Mouse (Mus musculus): ENCODE results near the gene Kdf1. TPM values are rescaled to one million over a fixed set of nuclear protein-coding genes. Genes with fewer than 3 reads are reported as not detected.
A peak's percentile ranks its signal among the peaks of the same experiment; 100 is the strongest.

Kdf1 gene
- polyA plus RNA-seq, 1 experiment: not detected

DNA sequence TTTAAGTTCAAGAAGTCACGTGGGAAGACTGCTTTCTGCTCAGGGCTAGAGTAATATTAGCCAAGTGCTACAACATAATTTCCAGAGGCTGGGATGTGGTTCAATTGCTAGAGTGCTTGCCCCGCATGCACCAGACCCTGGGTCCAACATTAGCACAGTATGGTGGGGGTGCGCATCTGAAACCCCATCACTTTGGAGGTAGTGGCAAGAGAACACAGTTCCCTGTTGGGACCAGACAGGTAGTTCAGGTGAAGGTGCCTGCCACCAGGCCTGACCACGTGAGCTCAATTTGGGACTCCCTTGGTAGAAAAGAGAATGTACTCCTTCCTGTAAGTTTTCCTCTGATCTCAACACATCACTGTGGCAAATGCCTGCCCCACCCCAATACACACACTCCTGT is 23.9 kb upstream of the Kdf1 start:
- Histone ChIP-seq H3K4me3 (ENCODE audit: insufficient read depth, low read length) (no peak overlapping the region), H3K4me1 (ENCODE audit: control insufficient read depth, insufficient read depth, low read length) (peaks cover 11% of the 10 kb centered on the region), H3K27ac (ENCODE audit: insufficient read depth, low read length) (no peak overlapping the region)
- TF ChIP-seq POLR2A (IDR thresholded peaks at IDR 0.05; ENCODE audit: low read depth, low read length) (no peak), CTCF (IDR thresholded peaks at IDR 0.05; ENCODE audit: borderline replicate concordance, insufficient read depth, low read length) (no peak)

DNA sequence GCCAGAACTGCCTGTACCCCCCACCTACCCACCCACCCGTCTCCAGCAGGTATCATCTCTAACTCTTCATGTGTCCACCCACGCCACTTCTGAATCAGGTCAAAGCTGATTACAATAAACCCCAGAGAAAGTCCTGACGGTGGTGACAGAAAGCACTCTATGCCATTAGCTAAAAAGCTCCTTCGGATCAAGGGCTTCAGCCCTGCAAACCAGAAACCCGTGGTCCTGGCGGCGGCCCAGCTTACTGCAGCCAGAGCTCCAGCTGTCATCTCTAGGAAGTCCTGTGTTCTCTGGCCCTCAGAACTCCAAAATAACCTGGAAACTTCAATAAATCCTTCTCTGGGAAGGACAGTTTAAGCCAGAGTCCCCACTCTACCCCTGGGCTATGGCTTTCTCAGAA is 23.1 kb upstream of the Kdf1 start:
- Histone ChIP-seq H3K4me3 (ENCODE audit: insufficient read depth, low read length) (no peak overlapping the region), H3K4me1 (ENCODE audit: control insufficient read depth, insufficient read depth, low read length) (peaks cover 11% of the 10 kb centered on the region), H3K27ac (ENCODE audit: insufficient read depth, low read length) (no peak overlapping the region)
- TF ChIP-seq POLR2A (IDR thresholded peaks at IDR 0.05; ENCODE audit: low read depth, low read length) (no peak), CTCF (IDR thresholded peaks at IDR 0.05; ENCODE audit: borderline replicate concordance, insufficient read depth, low read length) (no peak)

DNA sequence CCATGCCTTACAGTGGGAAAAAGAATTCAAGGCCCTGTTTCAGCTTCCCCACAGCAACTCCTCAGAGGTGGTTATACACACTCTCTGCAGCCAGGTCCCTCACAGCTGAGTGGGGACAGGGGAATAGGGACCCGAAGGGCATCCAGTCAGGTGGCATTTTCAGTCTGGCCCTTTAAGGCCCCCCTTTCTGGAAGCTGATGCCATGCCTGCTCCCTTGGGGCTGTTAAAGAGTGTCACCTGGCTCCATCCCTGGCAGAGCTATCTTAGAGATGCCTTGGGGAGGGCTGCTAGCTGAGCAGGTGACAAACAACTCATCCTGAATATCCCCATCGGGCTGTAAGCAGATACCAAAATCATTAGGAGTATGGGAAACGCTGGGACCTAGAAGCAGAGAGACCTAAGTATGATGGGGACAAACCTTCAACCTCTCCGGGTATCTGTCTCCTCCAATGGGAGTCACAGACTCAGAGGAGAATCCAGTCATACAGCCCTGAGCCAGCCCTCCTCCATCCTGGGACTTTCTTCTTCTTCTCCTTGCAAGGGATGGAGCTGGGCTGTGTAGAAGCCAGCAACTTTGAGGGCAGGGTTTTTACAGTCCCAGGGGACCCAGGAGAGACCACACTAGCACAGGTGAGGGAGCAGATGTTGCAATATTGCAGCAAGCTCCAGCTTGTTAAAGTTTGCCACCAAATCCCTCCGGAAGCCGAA is 21.9 kb upstream of the Kdf1 start:
- Histone ChIP-seq H3K4me3 (ENCODE audit: insufficient read depth, low read length) (peak overlapping the region; percentile 75), H3K4me1 (ENCODE audit: control insufficient read depth, insufficient read depth, low read length) (peaks cover 7% of the 10 kb centered on the region), H3K27ac (ENCODE audit: insufficient read depth, low read length) (no peak overlapping the region)
- TF ChIP-seq CTCF (IDR thresholded peaks at IDR 0.05; ENCODE audit: borderline replicate concordance, insufficient read depth, low read length): no peak
- no peak for TF ChIP-seq POLR2A (IDR thresholded peaks at IDR 0.05; ENCODE audit: low read depth, low read length)

DNA sequence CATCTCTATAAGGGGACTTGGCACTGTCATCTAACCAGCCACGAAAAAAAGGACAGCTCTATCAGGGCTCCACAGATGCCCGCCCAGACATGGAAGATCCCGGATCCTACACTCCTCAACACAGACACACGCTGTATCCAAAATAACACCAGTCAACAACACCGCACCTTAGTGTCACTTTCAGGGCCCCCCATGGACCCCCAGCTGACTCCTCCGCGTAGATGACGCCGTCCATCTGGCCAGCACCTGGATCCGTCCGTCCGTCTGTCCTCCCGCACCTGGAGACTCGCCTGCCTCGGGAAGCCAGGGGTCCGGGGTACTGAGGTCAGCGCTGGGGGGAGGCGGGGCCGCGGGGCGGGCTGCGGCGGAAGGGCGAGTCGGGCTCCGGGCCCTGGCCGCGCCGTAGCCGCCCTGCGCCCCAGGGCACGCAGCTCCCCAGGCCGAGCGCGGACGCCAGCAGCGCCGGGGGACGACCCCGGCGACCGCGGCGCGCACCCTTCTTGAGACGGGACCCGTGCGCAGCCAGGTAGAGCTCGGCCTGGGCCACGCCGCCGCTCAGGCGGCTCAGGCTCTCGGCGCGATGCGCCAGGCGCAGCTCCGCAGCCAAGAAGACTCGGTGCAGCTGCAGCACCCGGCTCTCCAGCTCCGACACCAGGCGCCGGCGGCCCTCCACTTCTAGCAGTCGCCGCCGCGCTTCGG is 21.2 kb upstream of the Kdf1 start:
- peaks cover 5% of the 10 kb centered on the region for H3K4me1 ChIP-seq (ENCODE audit: control insufficient read depth, insufficient read depth, low read length)
- H3K27ac ChIP-seq (ENCODE audit: insufficient read depth, low read length): no peak overlapping the region
- H3K4me3 ChIP-seq (ENCODE audit: insufficient read depth, low read length): peak overlapping the region; percentile 75
- TF ChIP-seq CTCF (IDR thresholded peaks at IDR 0.05; ENCODE audit: borderline replicate concordance, insufficient read depth, low read length) (no peak), POLR2A (IDR thresholded peaks at IDR 0.05; ENCODE audit: low read depth, low read length) (no peak)

DNA sequence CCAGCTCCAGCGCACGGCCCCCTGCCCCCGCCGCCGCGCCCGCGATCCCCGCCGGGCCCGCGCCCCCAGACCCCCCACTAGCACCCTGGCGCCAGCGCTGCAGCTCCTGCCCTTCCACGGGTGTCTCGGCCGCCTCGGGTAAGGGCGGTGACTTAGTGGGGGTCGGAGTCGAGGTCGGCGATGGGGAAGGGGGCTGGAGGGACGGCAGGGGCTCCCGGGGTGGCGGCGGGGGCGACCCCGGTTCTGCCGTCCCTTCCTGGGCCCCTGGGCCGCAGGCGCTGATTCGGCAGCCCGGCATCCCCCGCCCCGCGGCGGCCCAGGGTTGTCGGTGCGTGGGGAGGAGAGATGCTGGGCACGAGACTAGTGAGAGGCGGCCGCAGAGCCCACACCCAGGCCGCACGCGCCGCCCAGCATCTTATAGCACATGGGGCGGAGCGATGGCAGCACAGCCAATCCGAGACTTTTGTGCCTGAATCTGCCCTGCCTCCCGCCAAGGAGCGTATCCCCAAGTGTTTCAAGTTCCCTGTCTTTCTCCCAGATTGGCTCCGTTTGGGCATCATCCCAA is 20.5 kb upstream of the Kdf1 start, which contains the start of gene Trnp1:
Gene Trnp1 (minus strand): TSS at position 391 of the 565 bp plus-strand sequence.
- TF ChIP-seq POLR2A (IDR thresholded peaks at IDR 0.05; ENCODE audit: low read depth, low read length) (peak; percentile 85), CTCF (IDR thresholded peaks at IDR 0.05; ENCODE audit: borderline replicate concordance, insufficient read depth, low read length) (no peak)
- Histone ChIP-seq H3K27ac (ENCODE audit: insufficient read depth, low read length) (no peak within 1 kb of the TSS), H3K4me3 (ENCODE audit: insufficient read depth, low read length) (peak within 1 kb of the TSS; percentile 75), H3K4me1 (ENCODE audit: control insufficient read depth, insufficient read depth, low read length) (peaks cover 5% of the 10 kb centered on the region)

DNA sequence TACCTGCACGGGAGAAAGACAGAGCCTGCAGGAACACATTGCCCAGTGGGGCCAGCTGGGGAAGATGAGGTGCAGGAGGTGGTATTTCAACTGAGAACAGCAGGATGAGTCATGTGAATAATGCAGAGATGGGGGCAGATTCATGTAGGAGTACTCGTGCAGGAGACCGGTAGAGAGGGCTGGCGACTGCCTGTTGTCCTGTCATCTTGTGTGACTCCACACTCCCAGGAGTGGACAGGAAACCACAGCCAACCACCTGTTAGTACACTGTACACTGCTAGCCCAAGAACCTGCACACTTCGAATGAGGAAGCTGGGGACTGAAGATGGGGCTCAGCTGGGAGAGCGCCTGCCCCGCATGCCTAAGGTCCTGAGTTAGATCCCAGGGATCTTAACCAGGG is 17.2 kb upstream of the Kdf1 start:
- Histone ChIP-seq H3K27ac (ENCODE audit: insufficient read depth, low read length) (no peak overlapping the region), H3K4me1 (ENCODE audit: control insufficient read depth, insufficient read depth, low read length) (peaks cover 5% of the 10 kb centered on the region; the same call in 1 of the 2 replicates), H3K4me3 (ENCODE audit: insufficient read depth, low read length) (no peak overlapping the region)
- no peak for TF ChIP-seq POLR2A (IDR thresholded peaks at IDR 0.05; ENCODE audit: low read depth, low read length)
- no peak for TF ChIP-seq CTCF (IDR thresholded peaks at IDR 0.05; ENCODE audit: borderline replicate concordance, insufficient read depth, low read length)

DNA sequence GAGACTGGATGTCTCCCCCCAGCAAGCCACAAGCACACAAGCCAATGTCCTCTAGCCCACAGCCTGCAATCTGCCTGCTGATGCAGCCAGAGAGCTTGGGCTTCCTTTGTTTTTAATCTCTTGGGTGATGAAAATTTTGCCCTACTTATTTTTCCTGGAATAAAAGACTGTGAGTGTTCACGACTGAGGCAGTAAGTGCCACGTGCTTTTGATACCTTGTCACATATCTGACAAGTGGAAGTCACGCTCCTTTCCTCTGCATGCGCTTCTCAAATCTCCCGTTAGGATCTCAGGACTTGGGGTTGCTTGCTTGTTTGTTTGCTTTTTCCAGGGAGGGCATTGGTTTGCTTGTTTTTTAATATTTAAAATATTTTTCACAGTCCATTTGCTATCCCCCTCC is 14.5 kb upstream of the Kdf1 start:
- H3K27ac ChIP-seq (ENCODE audit: insufficient read depth, low read length): no peak overlapping the region
- TF ChIP-seq POLR2A (IDR thresholded peaks at IDR 0.05; ENCODE audit: low read depth, low read length) (no peak), CTCF (IDR thresholded peaks at IDR 0.05; ENCODE audit: borderline replicate concordance, insufficient read depth, low read length) (no peak)
- H3K4me3 ChIP-seq (ENCODE audit: insufficient read depth, low read length): no peak overlapping the region
- no peaks in the 10 kb centered on the region for H3K4me1 ChIP-seq (ENCODE audit: control insufficient read depth, insufficient read depth, low read length)

DNA sequence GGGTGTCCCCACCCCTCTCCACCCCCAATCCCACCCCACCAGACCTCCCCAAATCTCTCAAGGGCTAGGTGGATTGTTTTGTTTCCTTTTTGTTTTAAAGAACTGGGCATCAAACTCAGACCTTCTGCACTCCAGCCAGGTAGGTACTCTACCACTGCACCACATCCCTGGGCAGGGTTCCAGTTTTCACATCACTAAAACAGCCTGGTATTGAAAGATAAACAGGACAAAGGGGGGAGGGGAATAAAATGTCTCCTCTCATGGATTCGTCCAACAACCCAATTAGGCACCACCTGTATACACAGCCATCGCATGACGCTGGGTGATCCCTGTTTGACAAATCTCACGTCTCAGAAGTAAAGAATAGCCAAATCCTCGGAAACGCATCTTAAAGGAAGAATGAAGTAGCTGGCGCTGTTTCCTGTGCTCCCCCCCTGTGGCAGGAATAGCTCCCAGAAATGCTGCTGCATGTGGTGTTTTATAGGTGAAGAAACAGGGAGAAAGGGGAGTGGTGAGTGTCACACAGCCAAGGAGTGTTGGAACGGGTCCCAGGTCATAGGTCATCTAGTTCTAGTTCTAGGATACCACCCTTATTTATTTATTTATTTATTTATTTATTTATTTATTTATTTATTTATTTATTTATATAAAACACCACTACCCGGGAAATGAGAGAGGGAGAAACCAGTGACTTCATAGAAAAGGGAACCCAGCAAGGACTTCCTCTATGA is 13.8 kb upstream of the Kdf1 start:
- H3K4me3 ChIP-seq (ENCODE audit: insufficient read depth, low read length): no peak overlapping the region
- TF ChIP-seq POLR2A (IDR thresholded peaks at IDR 0.05; ENCODE audit: low read depth, low read length) (no peak), CTCF (IDR thresholded peaks at IDR 0.05; ENCODE audit: borderline replicate concordance, insufficient read depth, low read length) (no peak)
- H3K4me1 ChIP-seq (ENCODE audit: control insufficient read depth, insufficient read depth, low read length): no peaks in the 10 kb centered on the region
- H3K27ac ChIP-seq (ENCODE audit: insufficient read depth, low read length): no peak overlapping the region

DNA sequence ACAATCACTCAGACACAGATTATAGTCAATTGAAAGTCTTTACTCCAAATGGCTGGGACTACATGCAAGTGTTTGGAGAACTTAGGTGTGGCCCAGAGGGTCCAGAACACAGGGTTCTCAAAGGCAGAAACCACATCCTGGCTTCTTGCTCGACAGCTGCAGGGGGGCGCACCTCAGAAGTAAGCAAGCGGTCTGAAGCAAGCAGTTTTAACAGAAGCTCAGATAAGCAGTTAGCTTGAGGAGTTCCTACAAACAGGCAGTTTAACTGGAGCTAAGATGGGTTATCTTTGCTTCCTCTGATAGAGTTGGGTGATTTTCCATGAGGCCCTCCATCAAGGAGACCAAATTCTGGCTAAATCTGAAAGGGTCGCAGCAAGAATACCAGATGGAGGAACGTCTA is 12.2 kb upstream of the Kdf1 start:
- H3K27ac ChIP-seq (ENCODE audit: insufficient read depth, low read length): no peak overlapping the region
- no peaks in the 10 kb centered on the region for H3K4me1 ChIP-seq (ENCODE audit: control insufficient read depth, insufficient read depth, low read length)
- TF ChIP-seq CTCF (IDR thresholded peaks at IDR 0.05; ENCODE audit: borderline replicate concordance, insufficient read depth, low read length): no peak
- TF ChIP-seq POLR2A (IDR thresholded peaks at IDR 0.05; ENCODE audit: low read depth, low read length): no peak
- no peak overlapping the region for H3K4me3 ChIP-seq (ENCODE audit: insufficient read depth, low read length)

All from embryonic fibroblast, embryonic 13.5 days (primary cell).